Mouse (Mus musculus) E14TG2a.4 (cell line): ENCODE data around the gene Gm37240.

ENCODE experiments used
- H3K27me3 ChIP-seq: 2 replicates; pipeline ENCODE4 v1.6.1; 2014; ENCODE audit warnings: low read length, control low read depth; ENCODE audit not compliant: insufficient read depth
- H3K36me3 ChIP-seq: 2 replicates; pipeline ENCODE4 v1.6.1; 2014; ENCODE audit warnings: low read length, control low read depth; ENCODE audit not compliant: insufficient read depth
- H3K4me1 ChIP-seq: replicated peaks from 2 replicates; pipeline ENCODE4 v1.6.1; 2014; ENCODE audit warnings: low read depth, low read length, control low read depth
- H3K4me3 ChIP-seq: replicated peaks from 2 replicates; pipeline ENCODE4 v1.5.1; 2014; ENCODE audit warnings: mild to moderate bottlenecking, low read length
- H3K9me3 ChIP-seq: 2 replicates; pipeline ENCODE4 v1.6.1; 2014; ENCODE audit warnings: low read length, control low read depth
- CTCF ChIP-seq: conservative IDR thresholded peaks from 2 replicates; pipeline ENCODE4 v1.5.1; 2014; ENCODE audit warnings: low read length
- NANOG ChIP-seq: IDR thresholded peaks from 2 replicates; pipeline ENCODE4 v1.6.1; 2014; ENCODE audit warnings: borderline replicate concordance, low read length, mixed read lengths
- POU5F1 ChIP-seq: IDR thresholded peaks from 2 replicates; pipeline ENCODE4 v1.6.1; 2014; ENCODE audit warnings: low read length, borderline replicate concordance

Gene Gm37240

GRCm38 (mm10) chr3:85514700-85515099 lies 372.6 kb downstream of the Gm37240 start:
- H3K9me3 ChIP-seq: no peaks in the 10 kb centered on the region; the same call in 1 of the 2 replicates
- TF ChIP-seq CTCF (no peak), POU5F1 (no peak), NANOG (no peak)
- H3K27me3 ChIP-seq: peaks cover 10% of the 10 kb centered on the region
- H3K4me3 ChIP-seq: no peak overlapping the region
- H3K36me3 ChIP-seq: no peaks in the 10 kb centered on the region
- H3K4me1 ChIP-seq: peaks cover 5% of the 10 kb centered on the region; the same call in 1 of the 2 replicates

GRCm38 (mm10) chr3:85508717-85509279 lies 378.5 kb downstream of the Gm37240 start:
- Histone ChIP-seq H3K36me3 (no peaks in the 10 kb centered on the region), H3K4me1 (peaks cover 9% of the 10 kb centered on the region; the same call in 1 of the 2 replicates), H3K27me3 (no peaks in the 10 kb centered on the region), H3K4me3 (no peak overlapping the region), H3K9me3 (no peaks in the 10 kb centered on the region; the same call in 1 of the 2 replicates)
- TF ChIP-seq NANOG (no peak), CTCF (no peak), POU5F1 (no peak)

GRCm38 (mm10) chr3:85500096-85500495 lies 387.2 kb downstream of the Gm37240 start:
- H3K36me3 ChIP-seq: no peaks in the 10 kb centered on the region
- TF ChIP-seq POU5F1 (no peak), NANOG (no peak)
- peaks cover 6% of the 10 kb centered on the region; the same call in 1 of the 2 replicates for H3K27me3 ChIP-seq
- H3K9me3 ChIP-seq: no peaks in the 10 kb centered on the region
- no peak overlapping the region for H3K4me3 ChIP-seq
- peaks cover 5% of the 10 kb centered on the region for H3K4me1 ChIP-seq

- no peak overlapping the region for H3K4me3 ChIP-seq
- TF ChIP-seq POU5F1 (no peak), CTCF (no peak), NANOG (no peak)
- peaks cover 6% of the 10 kb centered on the region for H3K27me3 ChIP-seq
- peaks cover 10% of the 10 kb centered on the region for H3K4me1 ChIP-seq
- no peaks in the 10 kb centered on the region for H3K9me3 ChIP-seq
- no peaks in the 10 kb centered on the region for H3K36me3 ChIP-seq
These were observed 391.2 kb downstream of the Gm37240 start for GRCm38 (mm10) chr3:85496146-85496545.

- peaks cover 3% of the 10 kb centered on the region for H3K27me3 ChIP-seq
- H3K36me3 ChIP-seq: no peaks in the 10 kb centered on the region
- no peaks in the 10 kb centered on the region for H3K9me3 ChIP-seq
- peaks cover 10% of the 10 kb centered on the region for H3K4me1 ChIP-seq
- no peak for TF ChIP-seq CTCF
- no peak for TF ChIP-seq NANOG
- no peak for TF ChIP-seq POU5F1
- H3K4me3 ChIP-seq: no peak overlapping the region
These were observed 393.5 kb downstream of the Gm37240 start for GRCm38 (mm10) chr3:85493796-85494195.

- Histone ChIP-seq H3K4me3 (no peak overlapping the region), H3K4me1 (peaks cover 6% of the 10 kb centered on the region), H3K9me3 (no peaks in the 10 kb centered on the region), H3K27me3 (no peaks in the 10 kb centered on the region; the same call in 1 of the 2 replicates), H3K36me3 (no peaks in the 10 kb centered on the region)
- no peak for TF ChIP-seq POU5F1
- TF ChIP-seq NANOG: no peak
- no peak for TF ChIP-seq CTCF
These were observed 397.1 kb downstream of the Gm37240 start for GRCm38 (mm10) chr3:85490204-85490603.

- TF ChIP-seq CTCF: no peak
- H3K4me1 ChIP-seq: no peaks in the 10 kb centered on the region; the same call in 1 of the 2 replicates
- no peaks in the 10 kb centered on the region for H3K36me3 ChIP-seq
- H3K4me3 ChIP-seq: no peak overlapping the region
- no peaks in the 10 kb centered on the region for H3K9me3 ChIP-seq
- H3K27me3 ChIP-seq: no peaks in the 10 kb centered on the region; the same call in 1 of the 2 replicates
These were observed 399.9 kb downstream of the Gm37240 start for GRCm38 (mm10) chr3:85487379-85487778.

GRCm38 (mm10) chr3:85485536-85486190 lies 401.7 kb downstream of the Gm37240 start:
- TF ChIP-seq POU5F1 (no peak), NANOG (no peak)
- H3K4me3 ChIP-seq: no peak overlapping the region
- no peaks in the 10 kb centered on the region for H3K27me3 ChIP-seq
- H3K9me3 ChIP-seq: no peaks in the 10 kb centered on the region; the same call in 1 of the 2 replicates
- H3K4me1 ChIP-seq: no peaks in the 10 kb centered on the region; the same call in 1 of the 2 replicates
- no peaks in the 10 kb centered on the region for H3K36me3 ChIP-seq
